Mouse (Mus musculus) midbrain, embryonic 12.5 days (tissue): ENCODE results near the gene Clip1. TPM values are rescaled to one million over a fixed set of nuclear protein-coding genes. Genes with fewer than 3 reads are reported as not detected.

Source experiments
- ATAC-seq: fragments of 200-750 bp; cut with Nextera tagmentation; 2 replicates; pipeline ENCODE4 v1.8.0; 2017; ENCODE audit warnings: low read depth, moderate TSS enrichment, moderate library complexity; ENCODE audit not compliant: low FRiP score
- H3K27ac ChIP-seq: fragments of 300-500 bp; sonication (generic); replicated peaks from 2 replicates; pipeline ENCODE4 v1.5.1; 2016; ENCODE audit warnings: mild to moderate bottlenecking
- H3K27me3 ChIP-seq: fragments of 300-500 bp; sonication (generic); 2 replicates; pipeline ENCODE4 v1.6.1; 2016; ENCODE audit warnings: mild to moderate bottlenecking
- H3K36me3 ChIP-seq: fragments of 300-500 bp; sonication (generic); 2 replicates; pipeline ENCODE4 v1.6.1; 2016
- H3K4me1 ChIP-seq: fragments of 300-500 bp; sonication (generic); 2 replicates; pipeline ENCODE4 v1.6.1; 2016
- H3K4me2 ChIP-seq: fragments of 300-500 bp; sonication (generic); replicated peaks from 2 replicates; pipeline ENCODE4 v1.6.1; 2016; ENCODE audit warnings: mild to moderate bottlenecking, moderate library complexity
- H3K4me3 ChIP-seq: fragments of 300-500 bp; sonication (generic); 2 replicates; pipeline ENCODE4 v1.5.1; 2016; ENCODE audit warnings: mild to moderate bottlenecking
- H3K9ac ChIP-seq: fragments of 300-500 bp; sonication (generic); replicated peaks from 2 replicates; pipeline ENCODE4 v1.6.1; 2016; ENCODE audit warnings: mild to moderate bottlenecking, moderate library complexity
- H3K9me3 ChIP-seq: fragments of 300-500 bp; sonication (generic); 2 replicates; pipeline ENCODE4 v1.6.1; 2016; ENCODE audit warnings: mild to moderate bottlenecking
- WGBS: fragments of 180-500 bp; shearing (Covaris S2); methylation state at CpG from one replicate; pipeline ENCODE4 v1.1.7; 2016; 5-methylcytosine and 5-hydroxymethylcytosine counted together
- polyA plus RNA-seq: library from polyadenylated mRNA; unstranded; fragments of >200 nt; fragmentation: Nextera tagmentation; extraction: Ambion mirVana; gene quantifications from 2 replicates; pipeline ENCODE4 v1.2.1, GENCODE M21; 2016

Clip1 gene
- polyA plus RNA-seq, 1 experiment from 2014 or later: 65.7 TPM

- Histone ChIP-seq H3K36me3 (peaks cover 3% of the 10 kb centered on the region; the same call in 1 of the 2 replicates), H3K4me2 (no peak overlapping the region), H3K27me3 (no peaks in the 10 kb centered on the region), H3K9me3 (no peaks in the 10 kb centered on the region), H3K4me3 (no peak overlapping the region), H3K9ac (no peak overlapping the region), H3K4me1 (0 out of 2 replicates have a peak, but pooled peaks cover 7% of the 10 kb centered on the region), H3K27ac (no peak overlapping the region)
- WGBS: 92% methylated on average over 12 of the region's 12 CpGs
- no peak for ATAC-seq
Measured at GRCm38 (mm10) chr5:123667915-123668314, 16.5 kb downstream of the Clip1 start.

- H3K36me3 ChIP-seq: peaks cover 3% of the 10 kb centered on the region; the same call in 1 of the 2 replicates
- H3K4me1 ChIP-seq: 0 out of 2 replicates have a peak, but pooled peaks cover 4% of the 10 kb centered on the region
- H3K9me3 ChIP-seq: no peaks in the 10 kb centered on the region
- H3K4me2 ChIP-seq: no peak overlapping the region
- H3K4me3 ChIP-seq: no peak overlapping the region
- H3K27me3 ChIP-seq: no peaks in the 10 kb centered on the region
- no peak overlapping the region for H3K27ac ChIP-seq
- 92% methylated on average over 7 of the region's 7 CpGs for WGBS
- no peak for ATAC-seq
- H3K9ac ChIP-seq: no peak overlapping the region
Measured at GRCm38 (mm10) chr5:123665956-123666355, 18.5 kb downstream of the Clip1 start.

- H3K4me2 ChIP-seq: no peak overlapping the region
- peaks cover 3% of the 10 kb centered on the region; the same call in 1 of the 2 replicates for H3K36me3 ChIP-seq
- ATAC-seq: no peak
- H3K9me3 ChIP-seq: no peaks in the 10 kb centered on the region
- 0 out of 2 replicates have a peak, but pooled peaks cover 4% of the 10 kb centered on the region for H3K4me1 ChIP-seq
- WGBS: 90% methylated on average over 7 of the region's 7 CpGs
- H3K9ac ChIP-seq: no peak overlapping the region
- no peaks in the 10 kb centered on the region for H3K27me3 ChIP-seq
- H3K4me3 ChIP-seq: no peak overlapping the region
- H3K27ac ChIP-seq: no peak overlapping the region
Measured at GRCm38 (mm10) chr5:123664329-123664728, 20.1 kb downstream of the Clip1 start.

- H3K36me3 ChIP-seq: 0 out of 2 replicates have a peak, but pooled peaks cover 3% of the 10 kb centered on the region
- no peak overlapping the region for H3K4me2 ChIP-seq
- no peak for ATAC-seq
- H3K4me1 ChIP-seq: 0 out of 2 replicates have a peak, but pooled peaks cover 4% of the 10 kb centered on the region
- H3K4me3 ChIP-seq: no peak overlapping the region
- 72% methylated on average over 9 of the region's 9 CpGs for WGBS
- no peaks in the 10 kb centered on the region for H3K27me3 ChIP-seq
- H3K27ac ChIP-seq: no peak overlapping the region
- no peak overlapping the region for H3K9ac ChIP-seq
- H3K9me3 ChIP-seq: no peaks in the 10 kb centered on the region
Measured at GRCm38 (mm10) chr5:123662059-123662458, 22.4 kb downstream of the Clip1 start.

GRCm38 (mm10) chr5:123661602-123662001 lies 22.8 kb downstream of the Clip1 start:
- Histone ChIP-seq H3K9me3 (no peaks in the 10 kb centered on the region), H3K9ac (no peak overlapping the region), H3K4me2 (no peak overlapping the region), H3K27me3 (no peaks in the 10 kb centered on the region), H3K4me1 (0 out of 2 replicates have a peak, but pooled peaks cover under 1% of the 10 kb centered on the region), H3K4me3 (no peak overlapping the region), H3K36me3 (no peaks in the 10 kb centered on the region), H3K27ac (no peak overlapping the region)
- ATAC-seq: no peak
- WGBS: 81% methylated on average over 3 of the region's 3 CpGs

GRCm38 (mm10) chr5:123657651-123658050 lies 26.8 kb downstream of the Clip1 start:
- Histone ChIP-seq H3K36me3 (peaks cover 25% of the 10 kb centered on the region), H3K9me3 (no peaks in the 10 kb centered on the region), H3K4me2 (no peak overlapping the region), H3K27me3 (no peaks in the 10 kb centered on the region), H3K27ac (no peak overlapping the region), H3K9ac (no peak overlapping the region), H3K4me1 (peaks cover 4% of the 10 kb centered on the region; the same call in 1 of the 2 replicates), H3K4me3 (no peak overlapping the region)
- WGBS: 86% methylated on average over 7 of the region's 7 CpGs
- no peak for ATAC-seq

GRCm38 (mm10) chr5:123654937-123655336 lies 29.5 kb downstream of the Clip1 start:
- Histone ChIP-seq H3K9me3 (no peaks in the 10 kb centered on the region), H3K27me3 (no peaks in the 10 kb centered on the region), H3K4me3 (no peak overlapping the region), H3K36me3 (peaks cover 38% of the 10 kb centered on the region), H3K27ac (no peak overlapping the region), H3K9ac (no peak overlapping the region), H3K4me1 (peaks cover 4% of the 10 kb centered on the region; the same call in 1 of the 2 replicates), H3K4me2 (no peak overlapping the region)
- no peak for ATAC-seq
- WGBS: 14% methylated on average over 5 of the region's 5 CpGs

GRCm38 (mm10) chr5:123653287-123653801 lies 31.1 kb downstream of the Clip1 start:
- H3K4me2 ChIP-seq: no peak overlapping the region
- H3K4me3 ChIP-seq: no peak overlapping the region
- H3K27me3 ChIP-seq: no peaks in the 10 kb centered on the region
- no peak overlapping the region for H3K27ac ChIP-seq
- peaks cover 41% of the 10 kb centered on the region for H3K36me3 ChIP-seq
- no peaks in the 10 kb centered on the region for H3K9me3 ChIP-seq
- WGBS: 92% methylated on average over 11 of the region's 11 CpGs
- no peak overlapping the region for H3K9ac ChIP-seq
- no peak for ATAC-seq
- peaks cover 4% of the 10 kb centered on the region; the same call in 1 of the 2 replicates for H3K4me1 ChIP-seq

- Histone ChIP-seq H3K27me3 (no peaks in the 10 kb centered on the region), H3K9me3 (no peaks in the 10 kb centered on the region), H3K4me3 (no peak overlapping the region), H3K4me2 (no peak overlapping the region), H3K36me3 (peaks cover 62% of the 10 kb centered on the region), H3K9ac (no peak overlapping the region), H3K27ac (no peak overlapping the region), H3K4me1 (peaks cover 4% of the 10 kb centered on the region; the same call in 1 of the 2 replicates)
- no peak for ATAC-seq
- 86% methylated on average over 2 of the region's 2 CpGs for WGBS
Measured at GRCm38 (mm10) chr5:123650825-123651224, 33.6 kb downstream of the Clip1 start.

- Histone ChIP-seq H3K27ac (no peak overlapping the region), H3K27me3 (no peaks in the 10 kb centered on the region), H3K4me2 (no peak overlapping the region), H3K4me3 (no peak overlapping the region), H3K4me1 (no peaks in the 10 kb centered on the region), H3K9me3 (no peaks in the 10 kb centered on the region), H3K36me3 (peaks cover 79% of the 10 kb centered on the region), H3K9ac (no peak overlapping the region)
- WGBS: 95% methylated on average over 17 of the region's 17 CpGs
- no peak for ATAC-seq
Measured at GRCm38 (mm10) chr5:123642401-123642800, 42.0 kb downstream of the Clip1 start.

- Histone ChIP-seq H3K27me3 (no peaks in the 10 kb centered on the region), H3K9ac (no peak overlapping the region), H3K9me3 (no peaks in the 10 kb centered on the region), H3K36me3 (peaks cover 78% of the 10 kb centered on the region), H3K4me3 (no peak overlapping the region), H3K4me2 (no peak overlapping the region), H3K27ac (no peak overlapping the region), H3K4me1 (no peaks in the 10 kb centered on the region)
- 92% methylated on average over 7 of the region's 7 CpGs for WGBS
- ATAC-seq: no peak
Measured at GRCm38 (mm10) chr5:123641259-123641900, 43.0 kb downstream of the Clip1 start.

GRCm38 (mm10) chr5:123640181-123640580 lies 44.2 kb downstream of the Clip1 start:
- H3K4me2 ChIP-seq: no peak overlapping the region
- 82% methylated on average over 9 of the region's 9 CpGs for WGBS
- no peaks in the 10 kb centered on the region for H3K4me1 ChIP-seq
- H3K9ac ChIP-seq: no peak overlapping the region
- no peak overlapping the region for H3K27ac ChIP-seq
- H3K36me3 ChIP-seq: peaks cover 75% of the 10 kb centered on the region
- H3K4me3 ChIP-seq: no peak overlapping the region
- no peak for ATAC-seq
- no peaks in the 10 kb centered on the region for H3K9me3 ChIP-seq
- H3K27me3 ChIP-seq: no peaks in the 10 kb centered on the region
